Mouse (Mus musculus) CH12.LX (cell line): Measurements from ENCODE around the gene Trem1.

Experiments used
- CHD2 ChIP-seq: IDR thresholded peaks from 2 replicates; pipeline ENCODE4 v1.6.1; 2011; ENCODE audit warnings: low read length, improper control_type of control experiment
- POLR2A ChIP-seq: IDR thresholded peaks from 2 replicates; pipeline ENCODE4 v1.6.1; 2011; ENCODE audit warnings: low read depth, mild to moderate bottlenecking, improper control_type of control experiment, low read length

GRCm38 (mm10) chr17:48266138-48266537 is 33.6 kb downstream of the Trem1 start:
- TF ChIP-seq POLR2A (no peak), CHD2 (no peak)
